In genomic region chr17:25843122-25843521, GRCm38 (mm10) we compare ENCODE assay signal across 8 mouse cellular contexts. TPM values are rescaled to one million over a fixed set of nuclear protein-coding genes. Genes with fewer than 3 reads are reported as not detected.
A peak's percentile ranks its signal among the peaks of the same experiment; 100 is the strongest.
DNase-seq lines count a peak whose midpoint lies in the region; ATAC-seq and TF ChIP-seq lines count a peak whose summit lies in the region.

No protein-coding gene starts in this region.

- no peak for ATAC-seq in kidney, embryonic 15.5 days (replicated peaks; ENCODE audit: low FRiP score)
- no peak for ATAC-seq in embryonic facial prominence, embryonic 13.5 days (ENCODE audit: insufficient number of reproducible peaks, insufficient read depth, low FRiP score, low TSS enrichment, low read depth)
- no peak for ATAC-seq in intestine, embryonic 14.5 days (replicated peaks; ENCODE audit: low FRiP score, low TSS enrichment, low read depth)
- no peak for ATAC-seq in midbrain, postnatal 0 days (ENCODE audit: low FRiP score)
- ATAC-seq in inflammation-experienced regulatory T-cells, adult 6 months = no peak

- peak overlapping the region; percentile 78 for H3K4me2 ChIP-seq in kidney, embryonic 15.5 days
- H3K4me2 ChIP-seq in embryonic facial prominence, embryonic 13.5 days = peak overlapping the region; percentile 87
- H3K4me2 ChIP-seq in intestine, embryonic 14.5 days (ENCODE audit: low read length) = peak overlapping the region; percentile 87
- peak overlapping the region; percentile 64 for H3K4me2 ChIP-seq in midbrain, postnatal 0 days (ENCODE audit: low read depth, low read length, poor library complexity, severe bottlenecking)

- no peak for TF ChIP-seq CTCF in midbrain, postnatal 0 days (IDR thresholded peaks at IDR 0.05)

- H3K9ac ChIP-seq in kidney, embryonic 15.5 days = peak overlapping the region; percentile 76; the same call in 1 of the 2 replicates
- H3K9ac ChIP-seq in embryonic facial prominence, embryonic 13.5 days = peak overlapping the region; percentile 91
- peak overlapping the region; percentile 81 for H3K9ac ChIP-seq in intestine, embryonic 14.5 days (ENCODE audit: low read length)
- peak overlapping the region; percentile 73 for H3K9ac ChIP-seq in midbrain, postnatal 0 days (replicated peaks; ENCODE audit: low read length, poor library complexity, severe bottlenecking)

- peaks cover 28% of the 10 kb centered on the region for H3K4me1 ChIP-seq in kidney, embryonic 15.5 days
- peaks cover 16% of the 10 kb centered on the region for H3K4me1 ChIP-seq in embryonic facial prominence, embryonic 13.5 days
- peaks cover 12% of the 10 kb centered on the region for H3K4me1 ChIP-seq in intestine, embryonic 14.5 days (replicated peaks; ENCODE audit: control insufficient read depth, insufficient read depth, low read length)
- peaks cover 9% of the 10 kb centered on the region for H3K4me1 ChIP-seq in midbrain, postnatal 0 days (ENCODE audit: insufficient read depth, low read length)

- 90% methylated on average over 4 of the region's 4 CpGs for WGBS in kidney, embryonic 15.5 days
- 91% methylated on average over 4 of the region's 4 CpGs for WGBS in embryonic facial prominence, embryonic 13.5 days
- 90% methylated on average over 4 of the region's 4 CpGs for WGBS in intestine, embryonic 14.5 days
- 96% methylated on average over 4 of the region's 4 CpGs for WGBS in midbrain, postnatal 0 days

- no peak for DNase-seq in kidney, postnatal 4 days
- DNase-seq in intestine, embryonic 14.5 days (ENCODE audit: low spot score) = no peak
- no peak for DNase-seq in midbrain, postnatal 0 days (ENCODE audit: low spot score)
- DNase-seq in ovary, adult 18-20 months (ENCODE audit: low spot score) = no peak
- DNase-seq in Muller cell, postnatal 12 days (ENCODE audit: inconsistent ontology term) = no peak

- H3K27ac ChIP-seq in kidney, embryonic 15.5 days = no peak overlapping the region
- no peak overlapping the region for H3K27ac ChIP-seq in embryonic facial prominence, embryonic 13.5 days
- H3K27ac ChIP-seq in intestine, embryonic 14.5 days (ENCODE audit: low read depth) = no peak overlapping the region
- H3K27ac ChIP-seq in midbrain, postnatal 0 days (ENCODE audit: low read depth, low read length) = no peak overlapping the region

- peaks cover 76% of the 10 kb centered on the region for H3K36me3 ChIP-seq in kidney, embryonic 15.5 days
- peaks cover 74% of the 10 kb centered on the region for H3K36me3 ChIP-seq in embryonic facial prominence, embryonic 13.5 days
- H3K36me3 ChIP-seq in intestine, embryonic 14.5 days (ENCODE audit: control insufficient read depth, insufficient read depth, low read length) = peaks cover 66% of the 10 kb centered on the region
- H3K36me3 ChIP-seq in midbrain, postnatal 0 days (ENCODE audit: insufficient read depth, low read length) = peaks cover 41% of the 10 kb centered on the region

- no peaks in the 10 kb centered on the region for H3K27me3 ChIP-seq in kidney, embryonic 15.5 days
- H3K27me3 ChIP-seq in embryonic facial prominence, embryonic 13.5 days = no peaks in the 10 kb centered on the region
- H3K27me3 ChIP-seq in intestine, embryonic 14.5 days (replicated peaks; ENCODE audit: control insufficient read depth, insufficient read depth, low read length) = no peaks in the 10 kb centered on the region
- no peaks in the 10 kb centered on the region for H3K27me3 ChIP-seq in midbrain, postnatal 0 days (ENCODE audit: insufficient read depth, low read length)

- H3K9me3 ChIP-seq in kidney, embryonic 15.5 days (replicated peaks) = no peaks in the 10 kb centered on the region
- no peaks in the 10 kb centered on the region for H3K9me3 ChIP-seq in embryonic facial prominence, embryonic 13.5 days
- no peaks in the 10 kb centered on the region for H3K9me3 ChIP-seq in intestine, embryonic 14.5 days (ENCODE audit: control insufficient read depth, low read length)
- H3K9me3 ChIP-seq in midbrain, postnatal 0 days (ENCODE audit: low read length) = no peaks in the 10 kb centered on the region

- peak overlapping the region; percentile 77 for H3K4me3 ChIP-seq in kidney, embryonic 15.5 days (replicated peaks)
- H3K4me3 ChIP-seq in embryonic facial prominence, embryonic 13.5 days = peak overlapping the region; percentile 83
- peak overlapping the region; percentile 78 for H3K4me3 ChIP-seq in intestine, embryonic 14.5 days (ENCODE audit: low read depth, low read length)
- peak overlapping the region; percentile 79 for H3K4me3 ChIP-seq in midbrain, postnatal 0 days (ENCODE audit: low read depth, low read length)

RNA-seq across cellular contexts. Expression of gene Rhot2, which starts 1.5 kb away (rescaled TPM):
- polyA plus RNA-seq in kidney, embryonic 15.5 days (2015; fragmentation: Nextera tagmentation; extraction: Ambion mirVana) = 26.8 and 29.0 TPM in 2 replicates
- 26.4 and 31.4 TPM in 2 replicates for polyA plus RNA-seq in embryonic facial prominence, embryonic 13.5 days (2015; fragmentation: Nextera tagmentation; extraction: Ambion mirVana)
- 10.4 and 11.5 TPM in 2 replicates for polyA plus RNA-seq in intestine, embryonic 14.5 days (2014; fragmentation: Nextera tagmentation; extraction: Ambion mirVana)
- total RNA-seq in midbrain, postnatal 0 days (2014; rRNA removed) = 49.2 and 70.1 TPM in 2 replicates
- 15.4 and 16.2 TPM in 2 replicates for polyA plus RNA-seq in midbrain, postnatal 0 days (2015; fragmentation: Nextera tagmentation; extraction: Ambion mirVana)
- polyA plus RNA-seq in inflammation-experienced regulatory T-cells, adult 6 months (2017; shearing (Covaris generic)) = 10 to 100 TPM; 21.2 to 32.3 (median 23.4) TPM

RNA-seq across cellular contexts. Expression of gene Gm20683, which starts 1.6 kb away (rescaled TPM):
- 1.8 and 3.0 TPM in 2 replicates for polyA plus RNA-seq in kidney, embryonic 15.5 days (2015; fragmentation: Nextera tagmentation; extraction: Ambion mirVana)
- polyA plus RNA-seq in embryonic facial prominence, embryonic 13.5 days (2015; fragmentation: Nextera tagmentation; extraction: Ambion mirVana) = 1.3 and 2.9 TPM in 2 replicates
- polyA plus RNA-seq in intestine, embryonic 14.5 days (2014; fragmentation: Nextera tagmentation; extraction: Ambion mirVana) = 1.6 and 2.3 TPM in 2 replicates
- 25.8 and 34.3 TPM in 2 replicates for total RNA-seq in midbrain, postnatal 0 days (2014; rRNA removed)
- polyA plus RNA-seq in midbrain, postnatal 0 days (2015; fragmentation: Nextera tagmentation; extraction: Ambion mirVana) = 11.9 and 14.2 TPM in 2 replicates
- polyA plus RNA-seq in inflammation-experienced regulatory T-cells, adult 6 months (2017; shearing (Covaris generic)) = 1 to 10 TPM in 1 of 3 experiments, under 1 TPM in 2; 0.26 to 1.1 (median 0.67) TPM

RNA-seq across cellular contexts. Expression of gene Rhbdl1, which starts 6.0 kb away (rescaled TPM):
- 2.8 and 3.8 TPM in 2 replicates for polyA plus RNA-seq in kidney, embryonic 15.5 days (2015; fragmentation: Nextera tagmentation; extraction: Ambion mirVana)
- 1.4 and 2.7 TPM in 2 replicates for polyA plus RNA-seq in embryonic facial prominence, embryonic 13.5 days (2015; fragmentation: Nextera tagmentation; extraction: Ambion mirVana)
- polyA plus RNA-seq in intestine, embryonic 14.5 days (2014; fragmentation: Nextera tagmentation; extraction: Ambion mirVana) = 1.3 and 1.5 TPM in 2 replicates
- total RNA-seq in midbrain, postnatal 0 days (2014; rRNA removed) = 95.2 and 168 TPM in 2 replicates
- 97.0 and 110 TPM in 2 replicates for polyA plus RNA-seq in midbrain, postnatal 0 days (2015; fragmentation: Nextera tagmentation; extraction: Ambion mirVana)
- 1 to 10 TPM in 1 of 3 experiments, not detected in 2; 1.7 TPM for polyA plus RNA-seq in inflammation-experienced regulatory T-cells, adult 6 months (2017; shearing (Covaris generic))

RNA-seq across cellular contexts. Expression of gene Stub1, which starts 9.9 kb away (rescaled TPM):
- 336 and 362 TPM in 2 replicates for polyA plus RNA-seq in kidney, embryonic 15.5 days (2015; fragmentation: Nextera tagmentation; extraction: Ambion mirVana)
- 319 and 353 TPM in 2 replicates for polyA plus RNA-seq in embryonic facial prominence, embryonic 13.5 days (2015; fragmentation: Nextera tagmentation; extraction: Ambion mirVana)
- polyA plus RNA-seq in intestine, embryonic 14.5 days (2014; fragmentation: Nextera tagmentation; extraction: Ambion mirVana) = 345 and 350 TPM in 2 replicates
- total RNA-seq in midbrain, postnatal 0 days (2014; rRNA removed) = 237 and 248 TPM in 2 replicates
- polyA plus RNA-seq in midbrain, postnatal 0 days (2015; fragmentation: Nextera tagmentation; extraction: Ambion mirVana) = 374 and 397 TPM in 2 replicates
- polyA plus RNA-seq in inflammation-experienced regulatory T-cells, adult 6 months (2017; shearing (Covaris generic)) = 10 to 100 TPM; 60.7 to 79.7 (median 78.2) TPM

RNA-seq across cellular contexts. Expression of gene Jmjd8, which starts 14.5 kb away (rescaled TPM):
- polyA plus RNA-seq in kidney, embryonic 15.5 days (2015; fragmentation: Nextera tagmentation; extraction: Ambion mirVana) = 56.2 and 61.4 TPM in 2 replicates
- polyA plus RNA-seq in embryonic facial prominence, embryonic 13.5 days (2015; fragmentation: Nextera tagmentation; extraction: Ambion mirVana) = 48.3 and 52.8 TPM in 2 replicates
- 39.5 and 40.2 TPM in 2 replicates for polyA plus RNA-seq in intestine, embryonic 14.5 days (2014; fragmentation: Nextera tagmentation; extraction: Ambion mirVana)
- 39.1 and 46.2 TPM in 2 replicates for total RNA-seq in midbrain, postnatal 0 days (2014; rRNA removed)
- polyA plus RNA-seq in midbrain, postnatal 0 days (2015; fragmentation: Nextera tagmentation; extraction: Ambion mirVana) = 43.8 and 45.9 TPM in 2 replicates
- 10 to 100 TPM; 12.5 to 26.2 (median 23.9) TPM for polyA plus RNA-seq in inflammation-experienced regulatory T-cells, adult 6 months (2017; shearing (Covaris generic))

Comparison
In these comparisons a context has a peak if more than half of its experiments do, and no peak if none do; other contexts are left out.
1. RNA of gene Rhbdl1, which starts 6.0 kb away (polyA plus RNA-seq): 97.0 to 110 TPM in midbrain, postnatal 0 days; 2.8 to 3.8 TPM in kidney, embryonic 15.5 days, 1.4 to 2.7 TPM in embryonic facial prominence, embryonic 13.5 days, 1.3 to 1.5 TPM in intestine, embryonic 14.5 days and 1.7 TPM in inflammation-experienced regulatory T-cells, adult 6 months; every median in the first group is over 10 times any median in the second.
2. Peak in every context shown above with its lines, with median percentiles within 50 percentile points of each other: H3K4me2 ChIP-seq, H3K4me3 ChIP-seq and H3K9ac ChIP-seq.